ENCODE assay signal across 25 mouse cellular contexts in genomic region chr10:89490250-89490649, GRCm38 (mm10). TPM values are rescaled to one million over a fixed set of nuclear protein-coding genes. Genes with fewer than 3 reads are reported as not detected.
"Had no signal": no experiment of that assay in that cellular context is flagged by ENCODE, and none has a peak within 500 bp of the region (broad histone marks: within the 10 kb centered on the region; RNA-seq: fewer than 3 reads in every experiment).

No protein-coding gene starts in this region.

- H3K36me3 ChIP-seq: kidney, embryonic 15.5 days; limb, embryonic 10.5 days; limb, embryonic 13.5 days; midbrain, embryonic 10.5 days; midbrain, embryonic 13.5 days; neural tube, embryonic 13.5 days; stomach, embryonic 15.5 days had no signal

- H3K4me2 ChIP-seq: kidney, embryonic 15.5 days; limb, embryonic 13.5 days; lung, embryonic 14.5 days; midbrain, embryonic 13.5 days; neural tube, embryonic 13.5 days; stomach, embryonic 15.5 days had no signal

- H3K4me3 ChIP-seq: kidney, embryonic 15.5 days; limb, embryonic 10.5 days; limb, embryonic 13.5 days; midbrain, embryonic 10.5 days; midbrain, embryonic 13.5 days; myocyte; neural tube, embryonic 13.5 days; stomach, embryonic 15.5 days had no signal

- H3K27ac ChIP-seq: kidney, embryonic 15.5 days; limb, embryonic 10.5 days; limb, embryonic 13.5 days; liver, embryonic 14.5 days; macrophage; midbrain, embryonic 10.5 days; midbrain, embryonic 13.5 days; neural tube, embryonic 13.5 days; stomach, embryonic 15.5 days had no signal

- H3K9me3 ChIP-seq: kidney, embryonic 15.5 days; limb, embryonic 10.5 days; limb, embryonic 13.5 days; midbrain, embryonic 10.5 days; midbrain, embryonic 13.5 days; neural tube, embryonic 13.5 days; stomach, embryonic 15.5 days had no signal

- ATAC-seq: liver, postnatal 0 days; lung, postnatal 0 days; midbrain, embryonic 13.5 days; midbrain, embryonic 16.5 days had no signal

- H3K27me3 ChIP-seq: kidney, embryonic 15.5 days; limb, embryonic 13.5 days; stomach, embryonic 15.5 days had no signal

- H3K9ac ChIP-seq: kidney, embryonic 15.5 days; limb, embryonic 13.5 days; liver, embryonic 14.5 days; liver, postnatal 0 days; lung, embryonic 14.5 days; midbrain, embryonic 13.5 days; neural tube, embryonic 13.5 days; stomach, embryonic 15.5 days had no signal

- H3K4me1 ChIP-seq: kidney, embryonic 15.5 days; limb, embryonic 13.5 days; stomach, embryonic 15.5 days had no signal

- DNase-seq: kidney, adult 8-10 months; kidney, postnatal 10 days; kidney, postnatal 4 days; liver; liver, postnatal 0 days; lung, embryonic 14.5 days; retina, postnatal 1 day; right cerebral cortex, postnatal 25 days; spleen, adult 18-20 months; thymus, adult 2 months had no signal

RNA-seq across cellular contexts. Expression of gene Nr1h4, which starts 43.1 kb away (rescaled TPM):
- total RNA-seq: megakaryocyte, adult 5-6 weeks; monocyte, adult 5-6 weeks; neutrophil, adult 5-6 weeks had no signal
- polyA plus RNA-seq: limb, embryonic 10.5 days; limb, embryonic 13.5 days; macrophage; midbrain, embryonic 13.5 days; midbrain, embryonic 16.5 days; myocyte; neural tube, embryonic 13.5 days had no signal
